Mouse (Mus musculus): ENCODE data around the gene Mau2.

DNA sequence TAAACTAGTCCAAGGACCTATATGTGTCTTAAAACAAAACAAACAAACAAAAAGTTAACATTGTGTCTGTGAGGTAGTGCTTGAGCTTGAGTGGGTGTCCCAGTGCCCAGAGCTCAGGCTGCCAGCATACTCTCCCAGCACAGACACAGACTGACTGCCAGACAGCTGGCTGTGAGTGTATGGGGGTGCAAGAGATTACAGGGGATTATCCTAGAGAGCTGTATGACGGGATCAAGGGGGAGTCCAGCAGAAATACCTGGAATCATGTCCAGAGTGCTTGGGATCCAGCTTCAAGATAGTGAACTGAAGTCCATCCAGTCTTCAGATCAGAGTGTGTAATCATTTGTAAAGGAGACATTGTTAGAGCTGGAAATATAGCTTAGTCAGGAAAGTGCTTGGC lies 15.2 kb upstream of the Mau2 start:
- TF ChIP-seq GATA1 (IDR thresholded peaks at IDR 0.05; ENCODE audit: low read length), result no peak
- TF ChIP-seq TAL1 (IDR thresholded peaks at IDR 0.05; ENCODE audit: low read length), result no peak

Data from erythroblast, embryonic 14.5 days (primary cell).